Mouse (Mus musculus) spleen, adult 2 months (tissue): ENCODE data around the gene Mcm8. TPM values are rescaled to one million over a fixed set of nuclear protein-coding genes. Genes with fewer than 3 reads are reported as not detected.

Experiments used
- DNase-seq, 2 experiments: peaks; one replicate each; pipeline versions ENCODE4 v3.0.0 to v3.0.0-alpha.2; 2012 to 2021; ENCODE audit warnings: low spot score in 2 of 2, low read depth in 1 of 2
- H3K27ac ChIP-seq: fragments of 200-500 bp; 2 replicates; pipeline ENCODE4 v1.5.1; 2012; ENCODE audit warnings: low read length, inconsistent platforms; ENCODE audit not compliant: insufficient read depth
- H3K27me3 ChIP-seq: fragments of 200-500 bp; 2 replicates; pipeline ENCODE4 v1.6.1; 2012; ENCODE audit warnings: mild to moderate bottlenecking, moderate library complexity, low read length, inconsistent platforms; ENCODE audit not compliant: control insufficient read depth, insufficient read depth
- H3K36me3 ChIP-seq: fragments of 200-500 bp; 2 replicates; pipeline ENCODE4 v1.6.1; 2012; ENCODE audit warnings: mild to moderate bottlenecking, low read length, inconsistent platforms; ENCODE audit not compliant: control insufficient read depth, insufficient read depth
- H3K4me1 ChIP-seq: fragments of 200-500 bp; 2 replicates; pipeline ENCODE4 v1.6.1; 2011; ENCODE audit warnings: inconsistent platforms; ENCODE audit not compliant: control insufficient read depth, insufficient read depth, insufficient read length
- H3K4me3 ChIP-seq: fragments of 200-500 bp; 2 replicates; pipeline ENCODE4 v1.5.1; 2011; ENCODE audit warnings: mild to moderate bottlenecking, inconsistent platforms; ENCODE audit not compliant: insufficient read depth, insufficient read length; ENCODE audit errors: extremely low read depth
- CTCF ChIP-seq: fragments of 200-500 bp; IDR thresholded peaks from 2 replicates; pipeline ENCODE4 v1.5.1; 2011; ENCODE audit warnings: mild to moderate bottlenecking, inconsistent platforms; ENCODE audit not compliant: insufficient read depth, insufficient read length, insufficient replicate concordance; ENCODE audit errors: extremely low read depth
- POLR2A ChIP-seq: fragments of 200-500 bp; IDR thresholded peaks from 2 replicates; pipeline ENCODE4 v1.6.1; 2011; ENCODE audit warnings: low read depth, low read length, inconsistent platforms
- WGBS: fragments of 180-500 bp; shearing (Covaris S2); methylation state at CpG from one replicate; pipeline ENCODE4 v1.1.7; 2018; 5-methylcytosine and 5-hydroxymethylcytosine counted together
- polyA plus RNA-seq: library from polyadenylated mRNA; depleted of rRNA; stranded (reverse); fragments of >200 nt; gene quantifications from 2 replicates; pipeline ENCODE4 v1.2.3, GENCODE M21; 2012

Gene Mcm8
- polyA plus RNA-seq, 1 experiment: 0.91 TPM

DNA sequence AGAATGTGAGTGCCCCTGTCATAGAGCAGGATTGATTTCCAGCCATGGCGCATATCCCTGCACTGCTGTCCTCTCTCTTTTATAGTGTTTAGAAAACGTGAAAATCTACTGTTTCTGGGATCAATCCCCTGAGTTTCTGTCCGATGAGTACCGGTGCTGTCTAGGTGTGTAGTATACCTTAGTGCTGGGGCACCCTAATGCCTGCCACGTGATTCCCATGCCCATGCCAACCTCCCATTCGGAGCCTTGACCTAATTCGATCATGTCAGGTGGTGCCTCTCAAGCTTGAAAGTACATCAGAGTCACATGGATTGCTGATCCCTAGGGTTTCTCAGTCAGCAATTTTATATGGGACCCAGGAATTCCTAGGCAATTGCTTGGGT, 21.7 kb upstream of the Mcm8 start:
- H3K4me3 ChIP-seq: no peak overlapping the region
- WGBS: 87% methylated on average over 7 of the region's 7 CpGs
- DNase-seq: no peak
- no peaks in the 10 kb centered on the region for H3K4me1 ChIP-seq
- no peaks in the 10 kb centered on the region for H3K27me3 ChIP-seq
- no peak overlapping the region for H3K27ac ChIP-seq
- no peak for TF ChIP-seq POLR2A
- TF ChIP-seq CTCF: no peak
- no peaks in the 10 kb centered on the region for H3K36me3 ChIP-seq

DNA sequence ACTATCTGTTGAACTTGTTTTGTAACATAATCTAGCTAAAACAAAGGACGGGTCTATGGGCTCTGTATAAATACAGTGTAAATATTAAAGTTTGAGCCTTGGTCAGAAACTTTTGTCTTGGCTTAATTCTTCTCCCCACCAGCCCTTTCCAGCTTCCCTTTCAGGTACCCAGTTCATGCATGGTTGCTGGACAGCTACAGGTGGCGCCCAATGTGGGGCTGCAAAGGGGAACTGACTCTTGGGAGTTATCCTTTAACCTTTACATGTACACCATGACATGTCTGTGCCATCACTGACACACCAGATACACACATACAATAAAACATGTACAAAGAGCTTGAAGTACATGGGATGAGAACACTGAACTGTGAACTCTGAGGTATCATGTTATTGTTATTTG, 13.0 kb upstream of the Mcm8 start:
- Histone ChIP-seq H3K36me3 (peaks cover 30% of the 10 kb centered on the region), H3K4me3 (no peak overlapping the region), H3K27me3 (no peaks in the 10 kb centered on the region), H3K4me1 (no peaks in the 10 kb centered on the region), H3K27ac (no peak overlapping the region)
- WGBS: 92% methylated on average over 2 of the region's 2 CpGs
- no peak for DNase-seq
- no peak for TF ChIP-seq CTCF
- no peak for TF ChIP-seq POLR2A

DNA sequence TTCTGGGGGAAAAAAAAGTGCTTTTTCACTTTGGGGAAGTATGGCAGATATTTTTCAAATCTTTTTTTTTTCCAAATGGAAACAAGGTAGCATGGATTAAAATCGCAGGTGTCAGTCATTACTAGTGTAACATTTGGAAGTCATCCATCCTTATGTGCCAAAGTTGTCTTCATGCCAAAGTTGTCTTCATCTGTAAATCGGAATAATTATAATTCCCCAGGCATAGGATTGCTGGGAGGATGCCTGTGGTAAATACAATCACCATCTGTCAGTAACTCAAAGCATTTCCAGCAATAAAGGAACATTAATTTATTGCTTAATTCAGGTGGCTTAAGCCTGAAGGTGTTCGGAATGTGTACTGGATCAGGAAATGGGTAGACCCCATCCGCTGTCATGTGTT, 25.1 kb downstream of the Mcm8 start:
- Histone ChIP-seq H3K36me3 (no peaks in the 10 kb centered on the region), H3K27me3 (no peaks in the 10 kb centered on the region), H3K4me3 (no peak overlapping the region), H3K27ac (no peak overlapping the region), H3K4me1 (no peaks in the 10 kb centered on the region)
- 91% methylated on average over 4 of the region's 4 CpGs for WGBS
- TF ChIP-seq CTCF (no peak), POLR2A (no peak)
- no peak for DNase-seq

DNA sequence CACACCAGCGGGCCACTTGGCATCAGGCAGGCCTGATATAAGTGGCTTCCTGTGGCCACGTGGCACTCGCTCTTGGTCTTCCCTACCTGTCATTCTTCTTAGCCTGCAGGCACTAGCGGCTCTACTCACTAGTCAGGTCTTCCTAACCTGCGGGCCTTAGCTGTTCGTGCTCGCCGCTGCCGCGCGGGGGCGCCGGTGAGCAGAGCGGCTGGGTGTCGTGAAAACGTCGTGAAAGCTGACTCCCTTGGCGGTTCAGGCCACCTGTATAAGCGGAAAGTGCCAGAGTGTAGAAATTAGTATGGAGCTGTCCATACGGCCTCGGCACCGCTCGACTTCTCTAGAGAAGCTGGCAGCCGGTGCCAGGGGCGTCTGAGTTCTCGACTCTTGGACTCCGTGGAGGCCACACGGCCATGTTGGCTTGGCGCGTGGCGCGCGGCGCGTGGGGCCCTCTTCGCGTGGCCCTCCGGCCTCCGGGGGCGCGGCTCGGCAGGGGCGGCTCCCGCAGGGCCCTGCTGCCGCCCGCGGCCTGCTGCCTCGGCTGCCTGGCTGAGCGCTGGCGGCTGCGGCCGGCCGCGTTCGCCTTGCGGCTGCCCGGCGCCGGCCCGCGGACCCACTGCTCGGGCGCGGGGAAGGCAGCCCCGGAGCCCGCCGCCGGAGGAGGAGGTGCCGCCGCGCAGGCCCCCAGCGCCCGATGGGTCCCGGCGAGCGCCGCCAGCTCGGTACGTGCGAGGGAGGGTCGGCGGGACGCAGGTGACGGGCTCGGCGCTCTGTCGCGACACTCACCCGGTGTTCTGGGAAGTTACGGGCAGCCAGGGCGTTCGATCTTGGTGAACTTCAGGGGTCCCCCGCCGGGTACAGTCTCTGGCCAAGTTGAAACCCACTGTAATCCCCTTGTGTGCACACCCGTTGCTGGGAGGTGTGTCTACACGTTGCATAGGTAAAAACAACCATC, 30.7 kb downstream of the Mcm8 start, which contains the start of gene Crls1:
Gene Crls1 (plus strand): TSS at position 260 of the 952 bp plus-strand sequence.
- no peaks in the 10 kb centered on the region for H3K27me3 ChIP-seq
- H3K4me3 ChIP-seq: peak within 1 kb of the TSS; percentile 96
- peak within 1 kb of the TSS; percentile 60 for H3K27ac ChIP-seq
- H3K36me3 ChIP-seq: no peaks in the 10 kb centered on the region
- peak; percentile 54; the same call in 1 of the 2 replicates for TF ChIP-seq POLR2A
- peak; percentile 99 for TF ChIP-seq CTCF
- H3K4me1 ChIP-seq: peaks cover 5% of the 10 kb centered on the region; the same call in 1 of the 2 replicates
- DNase-seq: peak; percentile 90 to 95
- WGBS: under 1% methylated on average over 96 of the region's 96 CpGs

DNA sequence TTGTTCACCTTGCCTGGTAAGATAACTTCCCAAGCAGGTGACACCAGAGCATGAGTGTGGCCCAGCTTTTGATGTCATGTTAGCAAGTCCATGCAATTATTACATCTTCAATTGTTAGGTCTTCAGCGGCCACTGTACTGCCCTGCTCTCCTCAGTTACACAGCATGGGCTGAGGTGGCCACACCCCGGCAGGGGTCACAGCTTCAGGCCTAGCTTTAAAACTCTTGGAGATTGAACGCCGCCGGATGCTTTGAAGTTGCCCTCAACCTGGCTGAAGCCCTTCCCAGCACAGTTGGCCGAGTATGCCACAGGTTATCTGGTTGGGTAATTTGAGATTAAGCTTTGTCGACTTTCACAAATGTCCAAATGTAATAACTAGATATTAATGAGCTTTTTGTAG, 31.6 kb downstream of the Mcm8 start:
- Histone ChIP-seq H3K4me1 (peaks cover 5% of the 10 kb centered on the region; the same call in 1 of the 2 replicates), H3K4me3 (no peak overlapping the region), H3K36me3 (no peaks in the 10 kb centered on the region), H3K27ac (no peak overlapping the region), H3K27me3 (no peaks in the 10 kb centered on the region)
- no peak for DNase-seq
- 68% methylated on average over 7 of the region's 7 CpGs for WGBS
- no peak for TF ChIP-seq POLR2A
- TF ChIP-seq CTCF: no peak

DNA sequence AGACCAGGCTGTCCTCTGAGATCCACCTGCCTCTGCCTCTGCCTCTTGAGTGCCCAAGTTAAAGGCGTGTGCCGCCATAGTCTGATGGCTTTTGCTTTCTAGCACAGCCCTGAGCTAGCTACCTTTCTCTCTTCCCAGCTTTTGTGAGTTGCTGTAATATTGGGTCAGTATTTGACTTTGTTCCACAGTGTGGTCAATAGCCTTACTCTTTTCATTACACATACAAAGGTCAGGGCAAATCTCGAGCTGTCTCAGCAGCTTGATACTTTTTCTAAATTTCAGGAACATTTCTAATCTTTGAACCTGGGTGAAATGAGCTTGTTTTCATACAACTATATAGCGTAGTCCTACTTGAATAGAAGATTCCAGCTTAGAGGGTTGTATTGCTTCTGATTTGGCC, 32.4 kb downstream of the Mcm8 start:
- DNase-seq: no peak
- WGBS: 81% methylated on average over 4 of the region's 4 CpGs
- Histone ChIP-seq H3K27me3 (no peaks in the 10 kb centered on the region), H3K36me3 (0 out of 2 replicates have a peak, but pooled peaks cover under 1% of the 10 kb centered on the region), H3K4me1 (peaks cover 5% of the 10 kb centered on the region; the same call in 1 of the 2 replicates), H3K27ac (no peak overlapping the region), H3K4me3 (no peak overlapping the region)
- TF ChIP-seq POLR2A (no peak), CTCF (no peak)
